Mouse (Mus musculus) thymus, adult 2 months (tissue): Measurements from ENCODE around the gene Olfr481.

Experiments
- CTCF ChIP-seq: fragments of 200-500 bp; IDR thresholded peaks from 2 replicates; pipeline ENCODE4 v1.5.1; 2012; ENCODE audit warnings: mild to moderate bottlenecking, control low read depth, low read length, moderate library complexity, borderline replicate concordance; ENCODE audit not compliant: control insufficient read depth, poor library complexity, insufficient read depth; ENCODE audit errors: extremely low read depth
- POLR2A ChIP-seq: fragments of 200-500 bp; IDR thresholded peaks from 2 replicates; pipeline ENCODE4 v1.6.1; 2012; ENCODE audit warnings: mild to moderate bottlenecking, low read length, control low read depth, moderate library complexity; ENCODE audit not compliant: control insufficient read depth, poor library complexity, insufficient read depth; ENCODE audit errors: extremely low read depth

DNA sequence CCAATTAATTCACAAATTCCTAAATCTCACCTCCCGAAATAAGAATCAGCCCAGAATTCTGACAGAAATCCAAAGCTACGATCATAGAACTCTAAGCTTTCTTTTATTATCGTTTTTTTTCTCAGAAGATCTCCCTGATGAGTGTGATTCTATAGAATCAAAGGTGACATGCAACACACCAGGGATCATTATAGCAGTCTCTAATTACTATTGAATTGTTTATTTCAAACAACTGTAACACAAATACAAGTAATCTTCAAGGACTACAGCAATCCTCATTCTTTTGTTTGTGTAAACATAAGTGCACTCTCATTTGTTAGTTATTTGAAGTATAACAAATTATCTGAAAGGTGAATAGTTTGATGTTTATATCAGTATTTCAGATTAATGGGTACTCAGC is 45.8 kb upstream of the Olfr481 start, which contains the start of gene Olfr478:
- TF ChIP-seq CTCF (no peak), POLR2A (no peak)
